Mouse (Mus musculus) fat pad, adult 2 months (tissue): ENCODE data around the gene Runx1.
A peak's percentile ranks its signal among the peaks of the same experiment; 100 is the strongest.

Experiments
- DNase-seq: peaks from one replicate; pipeline ENCODE4 v3.0.0-alpha.2; 2011; ENCODE audit warnings: low read depth, low spot score; ENCODE audit errors: extremely low read depth

Gene Runx1

DNA sequence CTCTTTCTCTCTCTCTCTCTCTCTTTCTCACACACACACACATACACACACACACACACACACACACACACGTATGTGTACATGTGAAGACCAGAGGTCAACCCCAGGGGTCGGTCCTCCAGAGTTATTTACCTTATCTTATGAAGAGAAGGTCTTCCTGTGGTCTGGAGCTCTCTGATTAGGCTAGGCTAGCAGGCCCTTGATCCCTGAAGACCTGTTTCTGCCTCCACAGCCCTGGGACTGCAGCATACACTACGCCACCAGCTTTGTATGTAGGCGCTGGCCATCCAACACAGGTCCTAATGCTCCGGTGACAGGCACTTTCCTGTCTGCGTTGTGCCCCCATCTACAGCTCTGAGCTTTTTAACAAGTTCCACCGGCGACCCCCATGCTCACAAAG lies 72.8 kb downstream of the Runx1 start:
- DNase-seq, result no peak

DNA sequence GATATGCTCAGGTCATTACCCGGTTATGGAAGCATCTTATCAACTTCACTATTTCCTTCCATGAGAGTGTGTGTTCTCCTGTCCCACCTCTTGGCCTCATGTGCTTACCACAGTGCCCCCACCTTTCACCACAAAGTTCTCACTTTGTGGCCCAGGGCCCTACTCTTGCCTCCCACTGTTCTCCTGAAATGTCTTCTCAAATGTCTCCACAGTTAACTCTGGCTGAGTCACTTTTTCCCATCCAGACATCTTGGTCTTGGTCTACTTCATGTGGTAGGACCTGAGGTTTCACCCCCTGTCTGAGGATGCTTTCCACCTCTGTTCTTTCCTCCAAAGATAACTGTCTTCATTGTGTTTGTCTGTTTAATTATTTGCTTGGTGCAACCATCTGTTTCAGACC lies 77.7 kb downstream of the Runx1 start:
- no peak for DNase-seq

DNA sequence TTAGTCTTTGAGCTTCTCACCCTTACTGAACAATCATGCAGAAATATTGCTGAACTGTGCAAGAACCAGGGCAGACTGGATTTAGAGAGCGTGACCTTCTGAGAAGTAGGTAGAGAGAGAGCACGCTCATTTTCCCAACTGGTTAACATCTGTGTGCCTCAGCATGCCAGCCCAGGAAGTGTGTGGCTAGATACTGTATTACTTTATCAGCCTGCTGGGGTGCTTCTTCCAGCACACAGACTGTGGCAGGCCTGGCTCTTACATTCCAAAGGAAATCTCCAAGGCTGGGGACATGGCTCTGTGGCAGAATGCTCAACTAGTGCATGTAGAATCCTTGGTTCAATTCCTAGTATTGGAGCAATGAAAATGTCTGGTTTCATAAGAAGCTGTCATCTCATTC lies 78.9 kb downstream of the Runx1 start:
- no peak for DNase-seq

DNA sequence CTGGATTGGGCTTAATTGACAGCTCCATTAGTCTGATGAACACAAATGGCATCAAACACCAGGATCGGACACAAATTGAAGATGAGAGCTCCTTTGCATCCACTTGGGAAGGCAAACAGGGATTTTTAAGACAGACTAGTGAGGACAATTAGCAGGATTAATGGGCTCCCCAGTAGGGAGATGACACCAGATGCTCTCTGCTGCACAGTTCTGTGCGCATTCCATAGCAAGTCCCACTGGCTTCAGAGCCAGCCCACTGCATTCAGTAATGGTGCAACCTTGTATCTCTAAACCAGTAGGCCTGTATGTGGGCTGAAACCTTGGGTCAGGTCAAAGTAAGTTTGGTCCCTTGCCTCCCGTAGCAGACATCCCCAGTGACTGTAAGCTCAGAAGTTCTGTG lies 80.7 kb downstream of the Runx1 start:
- DNase-seq, result no peak

DNA sequence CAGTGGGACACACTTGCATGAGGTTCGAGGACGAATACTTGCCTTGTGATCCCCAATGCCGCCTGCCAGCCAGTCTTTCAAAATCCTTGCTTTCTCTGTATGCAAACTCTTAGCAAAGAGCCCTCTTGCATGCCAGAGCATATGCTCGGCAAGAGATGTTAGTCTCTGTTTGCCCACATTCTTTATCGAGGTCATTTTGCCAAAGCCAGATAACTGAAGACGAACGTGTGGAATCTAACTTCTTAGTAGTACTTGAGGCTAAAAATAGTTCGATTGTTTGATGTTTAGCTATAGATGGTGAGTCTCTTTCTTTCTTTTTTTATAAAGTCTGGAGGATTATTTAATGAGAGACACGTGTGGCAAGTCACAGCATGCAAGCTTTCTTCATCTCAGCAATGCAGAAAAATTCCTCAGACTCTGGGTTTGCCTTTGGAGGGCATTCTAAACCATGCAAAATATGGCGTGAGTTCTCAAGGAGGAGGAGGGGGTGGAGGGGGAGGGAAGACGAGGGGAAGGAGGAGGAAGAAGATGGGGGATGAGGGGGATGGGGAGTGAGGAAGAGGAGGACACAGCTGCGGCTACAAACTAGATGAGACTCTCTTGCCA lies 81.7 kb downstream of the Runx1 start:
- DNase-seq, result peak; percentile 36

DNA sequence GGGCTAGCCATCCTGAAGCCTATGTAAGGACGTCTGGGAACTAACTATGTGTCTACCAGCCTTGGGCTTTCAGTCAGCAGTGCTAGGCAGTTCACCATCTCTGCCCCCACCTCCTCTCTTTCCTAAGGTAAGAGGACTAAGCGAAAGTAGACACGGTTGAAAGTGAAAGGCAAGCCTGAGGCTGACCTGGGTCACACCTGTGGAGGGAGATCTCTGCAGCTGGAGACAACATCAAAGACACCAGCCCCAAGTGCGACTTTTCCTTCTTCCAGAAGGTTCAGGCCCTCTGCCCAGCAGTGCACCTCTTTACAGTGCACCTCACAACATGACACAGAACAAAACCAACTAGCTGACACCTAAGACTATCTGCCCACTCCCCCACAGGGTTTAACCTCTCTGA lies 82.2 kb downstream of the Runx1 start:
- DNase-seq, result no peak

DNA sequence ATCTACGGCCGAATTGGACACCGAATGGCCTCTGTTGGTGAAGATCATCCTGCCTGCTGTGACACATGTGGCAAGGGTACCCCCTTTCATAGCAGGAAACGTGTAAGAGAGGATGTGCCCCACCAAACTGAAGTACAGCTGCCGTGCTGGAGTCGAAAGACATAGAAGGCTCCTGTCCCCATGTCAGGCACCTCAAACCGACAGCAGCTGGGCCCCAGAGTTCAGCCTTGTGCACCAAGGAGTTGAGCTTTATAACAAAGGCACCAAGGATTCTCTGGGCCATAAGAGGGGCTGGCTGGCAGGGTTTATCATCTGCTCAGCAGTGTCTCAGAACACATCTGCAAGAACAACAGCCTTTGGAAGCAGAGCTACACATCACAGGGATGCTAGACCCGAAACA lies 84.6 kb downstream of the Runx1 start:
- DNase-seq, result no peak

DNA sequence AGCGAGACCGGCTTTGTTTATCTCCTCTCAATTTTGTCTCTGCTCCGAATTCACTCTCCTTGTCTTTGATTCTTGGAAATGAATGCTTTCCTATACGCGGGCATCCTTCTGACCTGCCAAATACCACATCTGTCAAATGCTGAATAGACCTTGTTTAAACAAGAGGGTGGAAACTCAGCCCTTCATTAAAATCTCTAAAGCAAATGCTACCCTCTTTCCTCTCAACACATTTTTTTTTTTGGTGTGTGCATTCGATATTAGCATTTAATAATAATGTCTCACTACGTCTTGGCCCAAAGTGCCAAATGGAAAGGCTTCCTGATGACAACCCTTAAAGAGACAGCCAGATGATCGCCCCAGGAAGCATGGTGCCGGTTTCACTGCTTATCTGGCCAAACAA lies 85.4 kb downstream of the Runx1 start:
- no peak for DNase-seq

DNA sequence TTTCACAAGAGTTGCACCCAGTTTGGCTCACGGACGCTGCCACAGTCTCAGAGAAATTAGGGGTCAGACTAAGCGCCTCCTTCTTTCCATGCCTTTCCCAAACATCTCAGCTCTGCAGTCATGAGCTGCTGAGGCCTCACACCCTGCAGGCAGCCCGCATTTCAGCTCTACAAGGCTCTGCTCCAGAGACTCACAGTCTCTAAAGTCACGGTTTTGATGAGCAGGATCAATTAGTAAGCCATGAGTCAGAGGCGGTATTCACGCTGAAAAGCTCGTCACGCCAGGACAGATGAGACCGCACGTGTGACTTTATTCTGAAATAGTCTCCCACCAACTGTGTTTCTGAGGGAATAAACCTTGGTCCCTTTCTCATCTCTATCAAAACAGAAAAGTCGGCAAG lies 86.0 kb downstream of the Runx1 start:
- no peak for DNase-seq

DNA sequence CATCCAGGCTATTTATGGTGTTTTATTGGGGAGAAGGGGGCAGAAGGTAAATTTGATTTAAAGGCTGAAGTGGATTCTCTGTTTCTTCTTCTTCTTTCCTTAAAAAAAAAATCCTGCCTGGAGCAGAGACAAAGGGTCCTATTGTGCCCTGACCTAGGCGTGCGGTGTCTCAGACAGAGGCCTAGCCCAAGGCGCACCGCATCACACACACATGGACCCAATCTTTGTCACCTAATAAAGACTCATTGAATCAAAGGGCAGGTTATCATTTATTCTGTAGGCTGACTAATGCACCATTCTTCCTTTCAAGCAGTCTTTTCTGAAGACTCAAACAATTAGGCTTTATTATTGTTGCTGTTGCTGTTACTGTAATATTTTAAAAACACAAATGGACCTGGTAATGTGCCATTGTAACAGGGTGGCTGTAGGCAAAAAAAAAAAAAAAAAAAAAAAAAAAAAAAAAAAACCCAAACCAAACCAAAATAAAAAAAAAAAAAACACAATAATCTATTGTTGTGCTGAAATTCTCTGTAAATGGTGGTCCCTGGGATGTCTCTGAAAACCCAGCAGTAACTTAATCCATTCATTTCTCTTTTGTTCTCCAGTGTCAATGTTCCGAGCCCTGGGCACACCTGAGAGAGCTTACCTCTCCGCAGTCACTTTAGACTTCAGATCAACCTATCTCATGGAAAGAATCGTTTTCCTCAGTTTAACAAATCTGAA lies 86.7 kb downstream of the Runx1 start:
- DNase-seq, result no peak

DNA sequence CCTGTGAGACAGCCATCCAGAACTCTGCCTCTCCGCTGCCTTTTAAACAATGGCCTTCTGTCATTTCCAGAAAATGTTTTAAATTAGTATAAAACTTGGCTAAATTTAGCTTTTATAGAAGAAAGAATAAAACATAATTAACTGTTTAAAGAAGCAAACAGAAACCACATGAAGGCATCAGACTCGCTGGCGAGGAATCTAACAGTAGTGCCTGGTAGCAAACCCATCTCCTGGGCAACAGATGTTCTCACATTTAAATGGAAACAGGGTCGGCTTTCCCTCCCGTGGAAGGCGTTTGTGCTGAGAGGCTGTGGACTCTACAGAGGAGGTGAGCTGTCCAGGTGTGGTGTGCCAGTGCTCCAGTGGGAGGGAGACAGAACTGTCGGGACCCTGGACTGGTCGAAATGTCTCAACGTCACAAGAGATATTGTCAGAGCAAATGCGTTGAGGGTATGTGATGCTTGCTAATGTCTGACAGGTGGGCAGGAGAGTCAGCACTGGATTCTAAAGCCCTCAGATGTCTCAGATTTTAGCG lies 87.4 kb downstream of the Runx1 start:
- DNase-seq, result no peak

DNA sequence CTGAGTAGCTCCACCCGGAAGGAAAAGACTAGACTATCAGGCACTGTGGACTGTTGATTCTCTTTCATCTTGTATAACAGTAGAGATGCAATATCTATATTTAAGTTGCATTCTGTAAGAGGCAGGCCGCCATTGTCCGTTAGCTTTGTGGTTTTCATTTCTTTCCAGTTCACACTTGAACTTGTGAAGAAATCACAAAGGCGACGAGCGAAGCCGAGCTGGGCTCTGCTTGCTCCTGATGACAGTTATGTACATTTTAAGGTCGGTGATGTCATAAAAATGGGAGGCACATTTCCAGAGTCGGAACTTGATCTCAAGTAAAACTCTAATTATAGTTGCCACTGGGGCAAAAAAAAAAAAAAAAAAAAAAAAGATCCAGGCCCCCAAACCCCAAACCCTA lies 99.1 kb downstream of the Runx1 start:
- DNase-seq, result no peak

DNA sequence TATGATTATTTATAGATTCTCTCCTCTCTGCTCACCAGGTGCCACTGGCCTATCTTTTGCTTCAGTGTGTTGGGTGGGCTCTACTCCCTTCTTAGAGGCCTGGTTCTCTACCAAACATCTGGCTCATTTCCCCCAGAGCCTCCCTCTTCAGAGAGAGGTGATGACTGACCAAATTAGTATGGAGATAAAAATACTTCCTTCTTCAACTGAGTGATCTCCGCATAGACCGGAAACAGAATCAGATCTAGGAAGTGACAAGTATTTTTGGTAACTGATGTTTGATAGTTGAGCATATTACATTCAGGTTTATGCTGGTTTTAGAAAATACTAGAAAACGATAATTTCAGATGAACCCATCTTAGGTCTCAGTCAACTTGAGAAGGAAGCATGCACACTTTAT lies 101.4 kb downstream of the Runx1 start:
- DNase-seq, result no peak

DNA sequence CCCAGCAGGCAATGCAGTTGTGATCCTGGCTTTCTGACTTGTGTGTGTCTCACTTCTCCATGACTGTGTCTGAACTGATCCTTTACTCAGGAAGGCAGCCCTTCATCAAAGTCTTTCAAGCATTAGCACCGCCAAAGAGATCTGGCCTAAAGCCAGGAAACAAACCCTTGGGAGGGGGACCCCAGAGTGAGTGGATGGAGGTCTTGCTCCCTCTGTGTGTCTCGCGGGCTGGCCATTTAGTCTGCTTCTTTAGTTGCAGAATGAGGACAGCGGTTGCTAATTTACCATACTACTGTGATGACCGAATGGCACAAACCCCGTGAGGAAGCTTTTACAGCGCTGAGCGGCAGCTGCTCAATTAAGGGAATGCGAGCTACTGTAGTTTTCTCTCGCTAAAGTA lies 105.3 kb downstream of the Runx1 start:
- DNase-seq, result no peak

DNA sequence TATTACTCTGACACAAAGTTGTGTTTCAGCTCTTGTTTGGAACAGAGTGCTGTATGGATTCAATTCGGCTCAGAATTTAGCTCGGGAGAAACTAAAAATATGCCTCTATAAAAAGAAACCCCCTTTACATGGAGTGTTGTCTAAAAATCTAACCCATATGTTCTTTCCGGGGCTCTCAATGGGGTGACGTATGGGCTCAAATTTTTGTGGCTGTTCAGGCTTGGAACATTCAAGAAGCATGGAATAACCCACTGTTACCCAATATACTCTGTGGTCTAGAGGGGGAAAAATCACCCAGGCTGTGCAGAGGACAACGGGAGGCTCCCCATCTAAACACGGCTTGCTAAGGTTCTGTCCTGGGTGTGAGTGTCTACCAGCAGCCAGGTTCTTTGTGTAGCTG lies 106.2 kb downstream of the Runx1 start:
- no peak for DNase-seq

DNA sequence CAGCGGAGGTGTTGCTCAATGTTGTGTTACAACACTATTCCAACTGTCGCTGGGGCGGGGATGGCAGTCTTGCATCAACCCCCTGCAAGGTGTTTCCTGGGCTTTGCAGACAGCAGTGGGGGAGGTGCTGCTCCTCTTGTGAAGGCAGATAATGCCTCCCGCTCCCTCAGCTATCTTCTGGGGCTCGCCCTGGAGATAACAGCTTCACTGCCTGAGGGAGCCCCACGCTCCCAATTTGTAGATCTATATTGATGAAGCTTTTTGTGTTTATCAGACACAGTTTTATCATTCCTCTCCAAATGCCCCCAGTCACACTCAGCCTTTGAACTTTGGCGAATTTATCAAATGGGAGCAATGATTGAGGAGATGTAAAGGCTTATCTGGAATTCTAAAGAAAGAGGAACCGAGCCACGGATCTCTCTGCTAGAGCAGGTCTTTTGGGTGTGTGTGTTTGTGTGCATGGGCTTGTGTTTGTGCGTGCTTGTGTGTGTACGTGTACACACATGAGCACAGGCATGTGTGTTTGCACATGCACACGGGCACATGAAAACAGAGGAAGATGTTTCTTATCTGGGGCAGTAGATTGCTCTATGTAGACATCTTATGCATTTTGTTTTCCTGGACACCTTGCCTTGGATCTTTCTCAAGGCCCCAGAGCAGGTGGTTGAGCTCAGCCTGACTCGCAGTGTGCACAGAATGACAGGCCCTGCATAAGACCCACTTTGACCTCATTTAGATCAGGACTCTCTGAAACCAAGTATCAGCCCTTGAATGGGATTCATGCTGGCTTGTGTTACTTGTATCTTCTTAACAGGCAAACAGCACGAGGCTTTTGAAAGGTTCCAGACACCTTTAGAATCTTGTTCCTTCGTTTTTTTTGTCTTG lies 110.1 kb downstream of the Runx1 start:
- DNase-seq, result no peak

DNA sequence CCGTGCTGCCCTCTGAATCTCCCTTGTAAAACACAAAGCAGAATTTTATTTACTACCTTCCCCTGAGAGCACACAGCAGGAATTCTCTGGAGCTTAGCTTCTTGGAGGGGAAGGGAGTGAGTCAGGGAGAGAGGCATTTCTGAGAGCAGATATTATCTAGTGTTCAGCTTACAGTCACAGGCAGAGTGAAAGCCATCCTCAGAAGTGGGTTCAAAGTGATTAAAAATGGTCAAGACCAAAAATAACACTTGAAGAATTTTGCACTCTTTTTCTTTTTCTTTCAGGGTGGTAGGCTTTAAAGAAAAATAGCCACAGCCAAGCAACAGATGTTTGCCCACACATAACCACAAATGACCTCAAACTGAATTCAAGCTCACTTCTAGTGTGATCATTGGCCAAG lies 115.8 kb downstream of the Runx1 start:
- DNase-seq, result no peak

DNA sequence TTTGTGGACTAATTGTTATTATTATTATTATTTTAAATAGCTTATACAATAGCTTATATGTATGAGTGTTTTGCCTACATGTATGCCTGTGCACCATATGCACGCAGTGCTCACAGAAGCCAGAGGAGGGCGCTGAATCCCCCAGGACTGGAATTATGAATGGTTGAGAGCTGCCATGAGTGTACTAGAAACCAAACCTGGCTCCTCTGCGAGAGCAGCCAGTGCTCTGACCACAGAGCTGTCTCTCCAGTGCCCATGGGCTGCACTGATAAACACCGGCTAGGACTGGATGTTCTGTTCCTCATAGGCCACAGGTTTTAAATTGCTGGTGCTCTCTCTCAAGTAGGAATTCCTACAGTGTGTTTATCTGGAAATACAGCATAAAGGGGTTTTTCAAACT lies 117.2 kb downstream of the Runx1 start:
- DNase-seq, result no peak

DNA sequence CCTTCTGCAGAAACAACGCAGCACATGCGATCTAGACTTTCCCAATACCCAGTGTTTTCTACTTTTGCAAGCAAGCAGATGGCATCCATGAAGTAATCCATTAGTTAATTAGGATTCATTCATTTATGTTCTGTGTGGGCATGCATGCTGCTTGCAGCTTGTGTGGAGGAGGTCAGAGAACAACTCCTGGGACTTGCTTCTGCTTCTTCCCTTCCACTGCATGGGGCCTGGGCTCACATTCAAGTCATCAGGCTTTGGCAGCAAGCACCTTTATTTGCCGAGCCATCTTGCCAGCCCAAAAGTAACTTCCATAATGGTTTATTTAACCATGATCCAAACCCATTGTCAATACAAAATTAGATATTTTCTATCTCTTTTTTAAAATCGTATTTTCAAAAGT lies 118.2 kb downstream of the Runx1 start:
- no peak for DNase-seq

DNA sequence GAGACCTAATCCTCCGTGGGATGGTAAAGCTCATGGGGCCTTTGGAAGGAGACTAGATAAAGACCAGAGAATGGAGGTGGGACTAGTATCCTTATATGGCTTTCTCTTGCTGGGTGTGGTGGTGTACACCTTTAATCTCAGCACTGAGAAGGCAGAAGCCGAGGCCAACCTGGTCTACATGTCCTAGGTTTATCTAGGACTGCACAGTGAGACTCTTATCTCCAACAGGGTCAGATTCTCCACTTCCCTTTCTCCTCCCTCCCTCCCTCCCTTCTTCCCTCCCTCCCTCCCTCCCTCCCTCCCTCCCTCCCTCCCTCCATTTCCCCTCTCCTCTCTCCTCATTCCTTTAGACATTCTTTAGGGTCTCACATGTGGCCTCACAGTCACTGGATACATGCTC lies 118.8 kb downstream of the Runx1 start:
- DNase-seq, result no peak

DNA sequence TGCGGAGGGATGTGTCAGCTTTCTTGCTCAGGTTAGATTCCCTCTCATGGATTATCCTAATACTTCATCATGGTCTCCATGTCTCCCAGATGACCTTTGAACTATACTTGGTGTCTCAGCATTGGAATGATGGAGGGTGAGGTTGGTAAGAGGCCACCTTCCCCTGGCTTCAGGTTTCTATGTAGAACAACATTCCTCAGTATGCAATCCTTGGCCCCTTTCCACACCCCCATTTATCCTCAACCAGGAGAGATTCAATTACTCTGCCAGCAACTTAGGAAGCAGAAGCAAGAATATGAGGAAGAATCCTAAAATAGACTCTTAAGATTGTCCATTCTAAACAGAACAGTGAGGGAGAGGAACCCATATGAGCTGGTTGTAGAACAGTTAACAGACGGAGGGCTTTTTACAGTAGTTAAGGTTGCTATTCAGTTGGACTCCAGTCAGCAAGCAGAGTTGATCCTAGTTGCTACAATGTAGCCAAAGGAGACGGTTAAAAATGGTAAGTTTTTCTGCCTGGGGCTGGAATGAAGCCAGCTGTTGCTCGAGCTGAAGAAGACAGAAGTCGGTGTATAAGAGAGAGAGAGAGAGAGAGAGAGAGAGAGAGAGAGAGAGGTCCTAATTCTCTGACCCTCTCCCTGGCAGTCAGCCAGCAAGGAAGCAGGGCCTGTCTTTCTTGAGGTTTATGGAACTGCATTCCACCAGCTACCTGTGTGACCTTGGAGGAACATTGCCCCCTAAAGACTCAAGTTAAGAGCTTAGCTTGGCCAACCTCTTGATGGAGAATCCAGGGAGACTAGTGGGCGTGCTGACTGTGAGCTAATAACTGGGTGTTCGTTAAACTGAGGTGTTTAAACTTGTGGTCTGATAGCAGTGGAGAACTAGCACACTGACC lies 120.1 kb downstream of the Runx1 start:
- no peak for DNase-seq
